Mouse (Mus musculus): Measurements from ENCODE around the gene Rasgef1c. TPM values are rescaled to one million over a fixed set of nuclear protein-coding genes. Genes with fewer than 3 reads are reported as not detected.

Gene Rasgef1c
- 0.29 and 0.91 TPM in 2 replicates for polyA plus RNA-seq (2014; fragmentation: Nextera tagmentation; extraction: Ambion mirVana)

GRCm38 (mm10) chr11:49901659-49902458 lies at the start of gene Rasgef1c:
Gene Rasgef1c (plus strand): TSS chr11:49901835.
- Histone ChIP-seq H3K27me3 (ENCODE audit: control insufficient read depth, insufficient read depth, low read length) (peaks cover 20% of the 10 kb centered on the region), H3K4me2 (ENCODE audit: low read depth, low read length) (peak within 1 kb of the TSS; percentile 100), H3K36me3 (replicated peaks; ENCODE audit: control insufficient read depth, insufficient read depth, low read depth, low read length) (no peaks in the 10 kb centered on the region), H3K9me3 (replicated peaks; ENCODE audit: control insufficient read depth, low read length) (no peaks in the 10 kb centered on the region), H3K4me1 (ENCODE audit: control insufficient read depth, insufficient read depth, low read length) (no peaks in the 10 kb centered on the region), H3K4me3 (ENCODE audit: low read depth, low read length) (peak within 1 kb of the TSS; percentile 60), H3K9ac (replicated peaks; ENCODE audit: low read length) (peak within 1 kb of the TSS; percentile 37), H3K27ac (replicated peaks; ENCODE audit: low read depth, low read length) (no peak within 1 kb of the TSS)
- ATAC-seq (replicated peaks; ENCODE audit: insufficient number of reproducible peaks, low FRiP score, low TSS enrichment, low read depth) (peak; percentile 81; the same call in 1 of the 2 replicates), DNase-seq (ENCODE audit: low spot score) (peak; percentile 83)
- 3% methylated on average over 79 of the region's 99 CpGs for WGBS

DNA sequence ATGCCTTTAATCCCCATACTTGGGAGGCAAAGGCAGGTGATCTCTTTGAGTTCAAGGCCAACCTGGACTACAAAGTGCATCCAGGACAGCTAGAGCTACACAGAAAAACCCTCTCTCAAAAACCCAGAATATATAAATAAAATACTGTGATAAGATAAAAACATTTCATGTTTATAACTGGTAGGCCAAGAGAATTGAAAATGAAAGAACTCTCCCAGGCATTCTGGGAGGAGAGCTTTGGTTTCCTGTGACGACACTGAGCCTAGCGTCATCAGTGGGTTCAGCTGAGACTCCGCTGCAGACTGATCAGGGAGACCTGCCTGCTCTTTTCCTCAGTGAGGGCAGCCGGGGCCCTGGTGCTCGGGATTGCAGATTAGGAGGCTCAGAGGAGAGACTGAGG lies 46.5 kb upstream of the Rasgef1c start:
- no peaks in the 10 kb centered on the region for H3K4me1 ChIP-seq (ENCODE audit: control insufficient read depth, insufficient read depth, low read length)
- DNase-seq (ENCODE audit: low spot score) = no peak
- H3K9me3 ChIP-seq (replicated peaks; ENCODE audit: control insufficient read depth, low read length) = no peaks in the 10 kb centered on the region
- H3K4me3 ChIP-seq (ENCODE audit: low read depth, low read length) = no peak overlapping the region
- H3K9ac ChIP-seq (replicated peaks; ENCODE audit: low read length) = no peak overlapping the region
- no peaks in the 10 kb centered on the region for H3K27me3 ChIP-seq (ENCODE audit: control insufficient read depth, insufficient read depth, low read length)
- no peak for ATAC-seq (replicated peaks; ENCODE audit: insufficient number of reproducible peaks, low FRiP score, low TSS enrichment, low read depth)
- no peaks in the 10 kb centered on the region for H3K36me3 ChIP-seq (replicated peaks; ENCODE audit: control insufficient read depth, insufficient read depth, low read depth, low read length)
- H3K27ac ChIP-seq (replicated peaks; ENCODE audit: low read depth, low read length) = no peak overlapping the region
- H3K4me2 ChIP-seq (ENCODE audit: low read depth, low read length) = no peak overlapping the region
- 85% methylated on average over 5 of the region's 5 CpGs for WGBS

GRCm38 (mm10) chr11:49861139-49861538 lies 40.5 kb upstream of the Rasgef1c start:
- DNase-seq (ENCODE audit: low spot score) (no peak), ATAC-seq (replicated peaks; ENCODE audit: insufficient number of reproducible peaks, low FRiP score, low TSS enrichment, low read depth) (no peak)
- H3K4me3 ChIP-seq (ENCODE audit: low read depth, low read length) = no peak overlapping the region
- H3K27ac ChIP-seq (replicated peaks; ENCODE audit: low read depth, low read length) = no peak overlapping the region
- H3K9me3 ChIP-seq (replicated peaks; ENCODE audit: control insufficient read depth, low read length) = no peaks in the 10 kb centered on the region
- WGBS = 89% methylated on average over 4 of the region's 4 CpGs
- H3K4me1 ChIP-seq (ENCODE audit: control insufficient read depth, insufficient read depth, low read length) = no peaks in the 10 kb centered on the region
- H3K27me3 ChIP-seq (ENCODE audit: control insufficient read depth, insufficient read depth, low read length) = no peaks in the 10 kb centered on the region
- H3K4me2 ChIP-seq (ENCODE audit: low read depth, low read length) = no peak overlapping the region
- H3K36me3 ChIP-seq (replicated peaks; ENCODE audit: control insufficient read depth, insufficient read depth, low read depth, low read length) = no peaks in the 10 kb centered on the region
- H3K9ac ChIP-seq (replicated peaks; ENCODE audit: low read length) = no peak overlapping the region

DNA sequence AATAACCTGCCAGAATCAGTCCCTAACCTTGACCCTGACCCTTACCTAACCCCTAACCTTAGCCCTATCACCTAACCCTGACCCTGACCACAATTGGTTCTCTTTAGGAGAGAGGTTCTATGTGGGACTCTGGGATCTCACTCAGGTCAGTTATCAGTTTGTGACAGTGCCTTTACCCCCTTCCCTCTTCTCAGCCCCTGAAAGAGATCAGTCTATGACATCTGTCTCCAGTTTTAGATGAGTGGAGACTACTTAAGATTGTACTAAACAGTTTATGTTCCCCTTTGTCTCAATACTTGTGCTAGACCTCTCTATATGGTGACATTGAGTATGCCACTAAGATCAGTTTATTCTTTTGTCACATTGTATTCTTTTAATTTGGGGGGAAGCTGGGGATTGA lies 37.7 kb upstream of the Rasgef1c start:
- Histone ChIP-seq H3K27me3 (ENCODE audit: control insufficient read depth, insufficient read depth, low read length) (no peaks in the 10 kb centered on the region), H3K4me1 (ENCODE audit: control insufficient read depth, insufficient read depth, low read length) (no peaks in the 10 kb centered on the region), H3K4me2 (ENCODE audit: low read depth, low read length) (no peak overlapping the region), H3K4me3 (ENCODE audit: low read depth, low read length) (no peak overlapping the region), H3K9me3 (replicated peaks; ENCODE audit: control insufficient read depth, low read length) (no peaks in the 10 kb centered on the region), H3K9ac (replicated peaks; ENCODE audit: low read length) (no peak overlapping the region), H3K27ac (replicated peaks; ENCODE audit: low read depth, low read length) (no peak overlapping the region), H3K36me3 (replicated peaks; ENCODE audit: control insufficient read depth, insufficient read depth, low read depth, low read length) (no peaks in the 10 kb centered on the region)
- ATAC-seq (replicated peaks; ENCODE audit: insufficient number of reproducible peaks, low FRiP score, low TSS enrichment, low read depth) (no peak), DNase-seq (ENCODE audit: low spot score) (no peak)

DNA sequence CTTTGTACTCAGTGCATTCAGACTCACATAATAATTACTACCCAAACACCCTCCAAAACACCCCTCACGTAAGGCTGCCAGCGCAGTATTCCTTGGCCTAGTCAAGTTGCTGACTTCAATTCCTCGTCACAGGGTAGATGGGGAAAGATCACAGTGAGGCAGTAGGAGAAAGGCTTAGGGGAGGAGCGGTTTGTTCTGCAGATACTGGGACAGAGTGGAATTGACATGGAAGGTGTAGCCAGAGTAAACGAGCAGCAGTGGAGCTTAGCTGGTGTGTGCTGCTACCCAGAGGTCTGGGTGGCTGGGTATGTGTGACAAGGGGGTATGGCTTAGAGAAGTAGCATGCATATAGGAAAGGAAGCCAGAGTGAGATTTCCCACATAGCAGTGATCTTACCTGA lies 34.3 kb upstream of the Rasgef1c start:
- no peak overlapping the region for H3K9ac ChIP-seq (replicated peaks; ENCODE audit: low read length)
- ATAC-seq (replicated peaks; ENCODE audit: insufficient number of reproducible peaks, low FRiP score, low TSS enrichment, low read depth) (no peak), DNase-seq (ENCODE audit: low spot score) (no peak)
- H3K36me3 ChIP-seq (replicated peaks; ENCODE audit: control insufficient read depth, insufficient read depth, low read depth, low read length) = no peaks in the 10 kb centered on the region
- H3K27me3 ChIP-seq (ENCODE audit: control insufficient read depth, insufficient read depth, low read length) = no peaks in the 10 kb centered on the region
- no peaks in the 10 kb centered on the region for H3K9me3 ChIP-seq (replicated peaks; ENCODE audit: control insufficient read depth, low read length)
- no peak overlapping the region for H3K4me2 ChIP-seq (ENCODE audit: low read depth, low read length)
- no peaks in the 10 kb centered on the region for H3K4me1 ChIP-seq (ENCODE audit: control insufficient read depth, insufficient read depth, low read length)
- no peak overlapping the region for H3K4me3 ChIP-seq (ENCODE audit: low read depth, low read length)
- H3K27ac ChIP-seq (replicated peaks; ENCODE audit: low read depth, low read length) = no peak overlapping the region
- 88% methylated on average over 5 of the region's 5 CpGs for WGBS

DNA sequence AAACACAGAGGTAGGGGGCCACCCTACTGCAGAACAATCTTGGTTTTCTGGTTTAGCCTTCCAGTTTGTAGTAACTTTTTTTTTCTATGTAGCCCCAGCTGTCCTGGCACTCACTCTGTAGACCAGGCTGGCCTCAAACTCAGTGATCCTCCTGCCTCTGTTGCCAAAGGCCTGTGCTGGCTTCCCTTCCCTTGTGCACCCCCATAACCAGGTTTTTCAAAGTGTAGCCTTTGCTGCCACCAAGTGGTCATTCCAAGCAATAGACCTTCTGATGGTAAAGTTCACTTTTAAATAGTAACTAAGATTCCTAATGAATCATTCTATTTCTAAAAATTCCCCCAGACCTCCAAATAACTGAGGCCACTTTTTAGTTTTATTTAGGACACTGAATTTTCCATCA lies 31.9 kb upstream of the Rasgef1c start:
- DNase-seq (ENCODE audit: low spot score) (peak; percentile 69), ATAC-seq (replicated peaks; ENCODE audit: insufficient number of reproducible peaks, low FRiP score, low TSS enrichment, low read depth) (peak; percentile 56; the same call in 1 of the 2 replicates)
- Histone ChIP-seq H3K4me2 (ENCODE audit: low read depth, low read length) (no peak overlapping the region), H3K36me3 (replicated peaks; ENCODE audit: control insufficient read depth, insufficient read depth, low read depth, low read length) (no peaks in the 10 kb centered on the region), H3K9me3 (replicated peaks; ENCODE audit: control insufficient read depth, low read length) (no peaks in the 10 kb centered on the region), H3K4me3 (ENCODE audit: low read depth, low read length) (no peak overlapping the region), H3K27me3 (ENCODE audit: control insufficient read depth, insufficient read depth, low read length) (no peaks in the 10 kb centered on the region), H3K27ac (replicated peaks; ENCODE audit: low read depth, low read length) (no peak overlapping the region), H3K4me1 (ENCODE audit: control insufficient read depth, insufficient read depth, low read length) (no peaks in the 10 kb centered on the region), H3K9ac (replicated peaks; ENCODE audit: low read length) (no peak overlapping the region)

GRCm38 (mm10) chr11:49871914-49872313 lies 29.7 kb upstream of the Rasgef1c start:
- ATAC-seq (replicated peaks; ENCODE audit: insufficient number of reproducible peaks, low FRiP score, low TSS enrichment, low read depth) (no peak), DNase-seq (ENCODE audit: low spot score) (peak; percentile 75)

GRCm38 (mm10) chr11:49872779-49873178 lies 28.9 kb upstream of the Rasgef1c start:
- H3K27me3 ChIP-seq (ENCODE audit: control insufficient read depth, insufficient read depth, low read length) = no peaks in the 10 kb centered on the region
- no peak for DNase-seq (ENCODE audit: low spot score)
- H3K4me1 ChIP-seq (ENCODE audit: control insufficient read depth, insufficient read depth, low read length) = no peaks in the 10 kb centered on the region
- H3K4me2 ChIP-seq (ENCODE audit: low read depth, low read length) = no peak overlapping the region
- no peaks in the 10 kb centered on the region for H3K9me3 ChIP-seq (replicated peaks; ENCODE audit: control insufficient read depth, low read length)
- H3K27ac ChIP-seq (replicated peaks; ENCODE audit: low read depth, low read length) = no peak overlapping the region
- H3K4me3 ChIP-seq (ENCODE audit: low read depth, low read length) = no peak overlapping the region
- WGBS = 94% methylated on average over 6 of the region's 6 CpGs
- no peaks in the 10 kb centered on the region for H3K36me3 ChIP-seq (replicated peaks; ENCODE audit: control insufficient read depth, insufficient read depth, low read depth, low read length)
- ATAC-seq (replicated peaks; ENCODE audit: insufficient number of reproducible peaks, low FRiP score, low TSS enrichment, low read depth) = no peak
- H3K9ac ChIP-seq (replicated peaks; ENCODE audit: low read length) = no peak overlapping the region

More at GRCm38 (mm10) chr11:49871914-49872313, 29.7 kb upstream of the Rasgef1c start:
- H3K4me2 ChIP-seq (ENCODE audit: low read depth, low read length) = no peak overlapping the region
- H3K36me3 ChIP-seq (replicated peaks; ENCODE audit: control insufficient read depth, insufficient read depth, low read depth, low read length) = no peaks in the 10 kb centered on the region
- no peak overlapping the region for H3K9ac ChIP-seq (replicated peaks; ENCODE audit: low read length)
- H3K4me1 ChIP-seq (ENCODE audit: control insufficient read depth, insufficient read depth, low read length) = no peaks in the 10 kb centered on the region
- no peak overlapping the region; the same call in 1 of the 2 replicates for H3K27ac ChIP-seq (replicated peaks; ENCODE audit: low read depth, low read length)
- no peaks in the 10 kb centered on the region for H3K27me3 ChIP-seq (ENCODE audit: control insufficient read depth, insufficient read depth, low read length)
- 54% methylated on average over 6 of the region's 6 CpGs for WGBS
- H3K4me3 ChIP-seq (ENCODE audit: low read depth, low read length) = no peak overlapping the region
- H3K9me3 ChIP-seq (replicated peaks; ENCODE audit: control insufficient read depth, low read length) = no peaks in the 10 kb centered on the region
